Mouse (Mus musculus): ENCODE data around the gene Zfp948.
"Not testable (repeated sequence)": the region's sequence is repeated elsewhere in the genome, so short reads cannot be mapped to it uniquely, and the experiment has no call there.

The Zfp948 gene

GRCm38 (mm10) chr17:21566728-21567349, at the start of gene Zfp948:
Zfp948 (plus strand) TSS chr17:21567008.
- peak; percentile 61 for DNase-seq

GRCm38 (mm10) chr17:21517130-21517671, 49.6 kb upstream of the Zfp948 start:
- DNase-seq = no peak

- DNase-seq = no peak
Observed at GRCm38 (mm10) chr17:21526270-21526669, 40.5 kb upstream of the Zfp948 start.

GRCm38 (mm10) chr17:21530645-21531330, 36.0 kb upstream of the Zfp948 start:
- no peak for DNase-seq

GRCm38 (mm10) chr17:21531621-21532020, 35.2 kb upstream of the Zfp948 start:
- peak; percentile 9 for DNase-seq

GRCm38 (mm10) chr17:21532101-21532951, 34.5 kb upstream of the Zfp948 start:
- peak; percentile 76 for DNase-seq

- peak; percentile 6 for DNase-seq
Observed at GRCm38 (mm10) chr17:21533961-21534360, 32.8 kb upstream of the Zfp948 start.

- DNase-seq = peak; percentile 13
Observed at GRCm38 (mm10) chr17:21534460-21535095, 32.2 kb upstream of the Zfp948 start.

GRCm38 (mm10) chr17:21535096-21536001, 31.5 kb upstream of the Zfp948 start, which contains the start of gene Zfp52:
Zfp52 (plus strand) TSS chr17:21535539.
- peak; percentile 75 for DNase-seq

- no peak for DNase-seq
Observed at GRCm38 (mm10) chr17:21536096-21536495, 30.7 kb upstream of the Zfp948 start.

- no peak for DNase-seq
Observed at GRCm38 (mm10) chr17:21536676-21537075, 30.1 kb upstream of the Zfp948 start.

GRCm38 (mm10) chr17:21557831-21558230, 9.0 kb upstream of the Zfp948 start:
- no peak for DNase-seq

GRCm38 (mm10) chr17:21566220-21566619, 588 bp upstream of the Zfp948 start:
- peak; percentile 33 for DNase-seq

GRCm38 (mm10) chr17:21567696-21568095, 888 bp downstream of the Zfp948 start:
- no peak for DNase-seq

GRCm38 (mm10) chr17:21579080-21579479, 12.3 kb downstream of the Zfp948 start:
- DNase-seq = no peak

- DNase-seq = peak; percentile 43
Observed at GRCm38 (mm10) chr17:21579493-21580175, 12.8 kb downstream of the Zfp948 start.

- DNase-seq = no peak
Observed at GRCm38 (mm10) chr17:21585521-21585920, 18.7 kb downstream of the Zfp948 start.

GRCm38 (mm10) chr17:21616356-21616755, 49.5 kb downstream of the Zfp948 start:
- DNase-seq = no peak

GRCm38 (mm10) chr17:21617352-21617751, 50.5 kb downstream of the Zfp948 start:
- DNase-seq = peak; percentile 42

- DNase-seq = no peak
Observed at GRCm38 (mm10) chr17:21623647-21624046, 56.8 kb downstream of the Zfp948 start.

- DNase-seq = not testable (repeated sequence)
Observed at GRCm38 (mm10) chr17:21635758-21636157, 69.0 kb downstream of the Zfp948 start.
